Mouse (Mus musculus): ENCODE data around the gene Col6a1. TPM values are rescaled to one million over a fixed set of nuclear protein-coding genes. Genes with fewer than 3 reads are reported as not detected.

Col6a1 gene
- polyA plus RNA-seq, 1 experiment, result 71.5 TPM

GRCm38 (mm10) chr10:76727301-76727700, 1.3 kb upstream of the Col6a1 start:
- no peak for DNase-seq (ENCODE audit: low read depth, low spot score)
- WGBS, result 83% methylated on average over 7 of the region's 7 CpGs

GRCm38 (mm10) chr10:76726866-76727265, 898 bp upstream of the Col6a1 start:
- WGBS, result 83% methylated on average over 4 of the region's 4 CpGs
- DNase-seq (ENCODE audit: low read depth, low spot score), result no peak

GRCm38 (mm10) chr10:76725097-76725496, 871 bp downstream of the Col6a1 start:
- 53% methylated on average over 2 of the region's 2 CpGs for WGBS
- DNase-seq (ENCODE audit: low read depth, low spot score), result no peak

- no peak for DNase-seq (ENCODE audit: low read depth, low spot score)
- WGBS, result 28% methylated on average over 5 of the region's 5 CpGs
Measured at GRCm38 (mm10) chr10:76724231-76724736, 1.7 kb downstream of the Col6a1 start.

GRCm38 (mm10) chr10:76722751-76723450, 3.1 kb downstream of the Col6a1 start:
- DNase-seq (ENCODE audit: low read depth, low spot score), result no peak
- 79% methylated on average over 18 of the region's 18 CpGs for WGBS

- WGBS, result 89% methylated on average over 6 of the region's 6 CpGs
- DNase-seq (ENCODE audit: low read depth, low spot score), result no peak
Measured at GRCm38 (mm10) chr10:76721746-76722145, 4.2 kb downstream of the Col6a1 start.

GRCm38 (mm10) chr10:76721216-76721615, 4.8 kb downstream of the Col6a1 start:
- 79% methylated on average over 11 of the region's 11 CpGs for whole genome bisulfite sequencing
- no peak for DNase-seq (ENCODE audit: low read depth, low spot score)

- WGBS, result 79% methylated on average over 4 of the region's 4 CpGs
- no peak for DNase-seq (ENCODE audit: low read depth, low spot score)
Measured at GRCm38 (mm10) chr10:76717631-76718030, 8.3 kb downstream of the Col6a1 start.

GRCm38 (mm10) chr10:76717026-76717425, 8.9 kb downstream of the Col6a1 start:
- DNase-seq (ENCODE audit: low read depth, low spot score), result no peak
- WGBS, result 89% methylated on average over 7 of the region's 7 CpGs

- DNase-seq (ENCODE audit: low read depth, low spot score), result no peak
- 75% methylated on average over 7 of the region's 7 CpGs for WGBS
Measured at GRCm38 (mm10) chr10:76714303-76714702, 11.7 kb downstream of the Col6a1 start.

- no peak for DNase-seq (ENCODE audit: low read depth, low spot score)
- WGBS, result 84% methylated on average over 3 of the region's 3 CpGs
Measured at GRCm38 (mm10) chr10:76712500-76712899, 13.5 kb downstream of the Col6a1 start.

GRCm38 (mm10) chr10:76711331-76711730, 14.6 kb downstream of the Col6a1 start:
- 91% methylated on average over 16 of the region's 16 CpGs for WGBS
- no peak for DNase-seq (ENCODE audit: low read depth, low spot score)

- WGBS, result 72% methylated on average over 3 of the region's 3 CpGs
- no peak for DNase-seq (ENCODE audit: low read depth, low spot score)
Measured at GRCm38 (mm10) chr10:76708465-76708864, 17.5 kb downstream of the Col6a1 start.

- DNase-seq (ENCODE audit: low read depth, low spot score), result no peak
- WGBS, result 72% methylated on average over 1 of the region's 1 CpGs
Measured at GRCm38 (mm10) chr10:76707584-76707983, 18.4 kb downstream of the Col6a1 start.

- 59% methylated on average over 2 of the region's 2 CpGs for WGBS
- DNase-seq (ENCODE audit: low read depth, low spot score), result no peak
Measured at GRCm38 (mm10) chr10:76707001-76707400, 19.0 kb downstream of the Col6a1 start.

GRCm38 (mm10) chr10:76704358-76704757, 21.6 kb downstream of the Col6a1 start:
- no peak for DNase-seq (ENCODE audit: low read depth, low spot score)
- 76% methylated on average over 3 of the region's 3 CpGs for WGBS

GRCm38 (mm10) chr10:76701446-76701845, 24.5 kb downstream of the Col6a1 start:
- no peak for DNase-seq (ENCODE audit: low read depth, low spot score)
- WGBS, result 63% methylated on average over 2 of the region's 2 CpGs

GRCm38 (mm10) chr10:76699816-76700215, 26.2 kb downstream of the Col6a1 start:
- no peak for DNase-seq (ENCODE audit: low read depth, low spot score)

GRCm38 (mm10) chr10:76695283-76695885, 30.6 kb downstream of the Col6a1 start:
- WGBS, result 66% methylated on average over 10 of the region's 10 CpGs

More at GRCm38 (mm10) chr10:76699816-76700215, 26.2 kb downstream of the Col6a1 start:
- 64% methylated on average over 7 of the region's 7 CpGs for WGBS

GRCm38 (mm10) chr10:76694765-76695164, 31.2 kb downstream of the Col6a1 start:
- 26% methylated on average over 7 of the region's 7 CpGs for WGBS
- no peak for DNase-seq (ENCODE audit: low read depth, low spot score)

More at GRCm38 (mm10) chr10:76695283-76695885, 30.6 kb downstream of the Col6a1 start:
- no peak for DNase-seq (ENCODE audit: low read depth, low spot score)

GRCm38 (mm10) chr10:76693446-76693845, 32.5 kb downstream of the Col6a1 start:
- DNase-seq (ENCODE audit: low read depth, low spot score), result no peak
- 69% methylated on average over 2 of the region's 2 CpGs for WGBS

All from large intestine, adult 2 months (tissue).